Mouse (Mus musculus): ENCODE results near the gene Trim10. TPM values are rescaled to one million over a fixed set of nuclear protein-coding genes. Genes with fewer than 3 reads are reported as not detected.

The Trim10 gene
- polyA plus RNA-seq, 1 experiment from 2014 or later: 3.4 TPM

DNA sequence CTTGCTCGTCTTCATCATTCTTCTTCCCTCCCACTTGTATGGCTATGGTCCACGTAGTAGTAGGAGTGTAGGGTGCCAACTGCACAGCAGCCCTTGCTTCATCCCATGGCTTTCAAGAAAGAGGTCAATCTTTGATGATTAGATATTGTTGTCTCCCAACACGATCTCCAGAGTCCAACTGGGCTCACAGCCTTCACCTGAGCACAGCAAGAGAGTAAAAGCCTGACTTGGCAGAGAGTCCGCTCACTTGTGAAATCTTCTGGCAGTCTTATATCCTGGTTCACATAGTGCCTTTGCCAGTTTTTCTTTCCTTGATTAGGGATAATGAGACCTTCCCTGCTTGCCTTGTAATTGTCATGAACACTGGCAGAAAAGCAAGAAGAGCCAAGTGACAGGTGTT is 13.1 kb upstream of the Trim10 start:
- H3K4me3 ChIP-seq (ENCODE audit: low read depth, low read length): no peak overlapping the region
- H3K36me3 ChIP-seq (ENCODE audit: insufficient read depth): peaks cover 71% of the 10 kb centered on the region
- no peaks in the 10 kb centered on the region for H3K9me3 ChIP-seq (ENCODE audit: low read depth, low read length)
- DNase-seq (no peak), ATAC-seq (ENCODE audit: insufficient read depth) (no peak)
- WGBS: 89% methylated on average over 4 of the region's 4 CpGs
- no peaks in the 10 kb centered on the region for H3K4me1 ChIP-seq (ENCODE audit: insufficient read depth)
- no peak overlapping the region for H3K27ac ChIP-seq (ENCODE audit: low read depth)
- no peak overlapping the region for H3K9ac ChIP-seq
- no peaks in the 10 kb centered on the region for H3K27me3 ChIP-seq (ENCODE audit: insufficient read depth, low read length)
- H3K4me2 ChIP-seq: no peak overlapping the region
- TF ChIP-seq CTCF (IDR thresholded peaks at IDR 0.05; ENCODE audit: low read depth): no peak

DNA sequence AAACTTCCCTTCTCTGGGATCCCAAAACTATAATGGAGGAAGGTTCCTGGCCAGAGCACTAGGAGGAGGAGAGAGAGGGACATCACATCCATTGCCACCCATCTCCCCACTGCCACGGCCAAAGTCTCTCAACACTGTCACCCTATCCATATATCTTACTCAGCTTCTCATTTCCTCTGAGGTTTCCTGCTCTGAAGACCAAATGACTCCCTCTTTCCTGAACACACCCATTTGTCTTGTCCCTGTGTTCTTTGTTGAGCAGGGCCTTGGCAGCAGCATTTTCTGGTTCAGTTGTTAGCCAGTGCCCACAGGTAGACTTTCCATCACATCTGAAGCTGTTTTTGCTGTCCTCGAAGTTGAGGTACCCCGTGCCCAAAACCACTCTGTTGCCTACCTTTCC is 11.2 kb upstream of the Trim10 start:
- no peaks in the 10 kb centered on the region for H3K4me1 ChIP-seq (ENCODE audit: insufficient read depth)
- peaks cover 57% of the 10 kb centered on the region for H3K36me3 ChIP-seq (ENCODE audit: insufficient read depth)
- no peak overlapping the region for H3K9ac ChIP-seq
- H3K9me3 ChIP-seq (ENCODE audit: low read depth, low read length): no peaks in the 10 kb centered on the region
- ATAC-seq (ENCODE audit: insufficient read depth) (no peak), DNase-seq (no peak)
- no peak for TF ChIP-seq CTCF (IDR thresholded peaks at IDR 0.05; ENCODE audit: low read depth)
- H3K4me3 ChIP-seq (ENCODE audit: low read depth, low read length): no peak overlapping the region
- H3K27me3 ChIP-seq (ENCODE audit: insufficient read depth, low read length): no peaks in the 10 kb centered on the region
- no peak overlapping the region for H3K27ac ChIP-seq (ENCODE audit: low read depth)
- H3K4me2 ChIP-seq: no peak overlapping the region
- 91% methylated on average over 3 of the region's 3 CpGs for WGBS

DNA sequence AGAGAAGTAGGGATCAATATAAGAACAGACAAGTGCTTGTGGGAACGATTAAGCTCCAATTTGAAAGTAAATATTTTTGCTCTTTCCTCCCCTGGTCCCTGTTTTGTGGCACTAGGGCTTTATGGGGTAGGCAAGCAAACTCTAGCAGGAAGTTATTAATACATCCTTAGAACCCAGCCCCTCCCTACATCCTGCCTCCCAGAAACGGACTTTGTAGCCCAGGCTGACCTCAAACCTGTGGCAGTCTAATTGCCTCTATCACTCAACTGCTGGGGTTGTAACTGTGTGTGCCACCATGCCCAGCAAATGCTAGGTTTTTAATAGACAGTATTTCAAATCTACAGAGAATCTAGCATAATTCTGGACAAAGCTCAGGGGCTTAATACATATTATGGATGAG is 7.7 kb upstream of the Trim10 start:
- no peaks in the 10 kb centered on the region for H3K9me3 ChIP-seq (ENCODE audit: low read depth, low read length)
- H3K27ac ChIP-seq (ENCODE audit: low read depth): no peak overlapping the region
- no peak overlapping the region for H3K4me2 ChIP-seq
- peaks cover 6% of the 10 kb centered on the region for H3K27me3 ChIP-seq (ENCODE audit: insufficient read depth, low read length)
- no peak overlapping the region for H3K4me3 ChIP-seq (ENCODE audit: low read depth, low read length)
- DNase-seq (no peak), ATAC-seq (ENCODE audit: insufficient read depth) (no peak)
- H3K36me3 ChIP-seq (ENCODE audit: insufficient read depth): peaks cover 23% of the 10 kb centered on the region
- no peaks in the 10 kb centered on the region for H3K4me1 ChIP-seq (ENCODE audit: insufficient read depth)
- no peak overlapping the region for H3K9ac ChIP-seq
- WGBS: 39% methylated on average over 2 of the region's 2 CpGs
- TF ChIP-seq CTCF (IDR thresholded peaks at IDR 0.05; ENCODE audit: low read depth): no peak

DNA sequence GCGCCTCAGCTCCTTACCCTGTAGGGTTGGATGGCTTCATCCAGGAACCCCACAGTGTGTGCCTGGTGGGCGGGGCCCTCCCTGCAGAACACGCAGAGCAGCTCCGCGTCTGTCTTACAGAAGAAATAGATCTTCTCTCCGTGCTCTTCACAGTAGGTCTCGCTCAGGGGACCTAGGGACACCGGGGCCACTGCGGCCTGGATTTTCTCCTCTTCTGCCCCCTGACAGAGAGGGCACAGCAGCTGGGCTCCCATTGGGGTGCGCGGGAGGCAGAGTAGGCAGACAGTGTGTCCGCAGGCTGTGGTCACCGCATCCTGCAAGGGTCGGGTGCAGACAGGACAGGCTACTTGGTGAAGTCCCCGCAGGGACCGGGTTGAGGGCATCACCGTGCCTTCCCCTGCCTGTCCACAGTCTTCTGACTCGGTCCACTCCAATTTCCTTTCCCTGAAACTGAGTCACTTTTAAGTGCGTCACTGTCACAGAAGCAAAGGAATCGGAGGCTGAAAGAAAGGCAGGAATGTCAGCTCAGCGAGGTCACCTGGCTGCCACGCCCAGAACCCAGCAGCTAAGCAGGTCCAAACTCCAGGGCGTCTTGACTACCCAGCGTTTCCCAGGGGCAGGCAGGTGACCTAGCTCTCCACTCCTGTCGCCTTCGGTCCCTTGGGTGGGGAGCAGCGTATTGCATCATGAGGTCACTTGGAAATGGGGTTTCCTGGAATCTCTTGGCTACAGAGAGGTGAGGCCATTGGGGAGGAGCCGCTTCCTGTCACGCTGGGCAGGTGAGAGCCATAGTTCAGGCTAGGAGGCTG is 2.5 kb upstream of the Trim10 start, which contains the start of gene Trim15:
Gene Trim15 (minus strand): TSS at position 492 of the 809 bp plus-strand sequence.
- peak within 1 kb of the TSS; percentile 8; the same call in 1 of the 2 replicates for H3K4me3 ChIP-seq (ENCODE audit: low read depth, low read length)
- WGBS: 8% methylated on average over 29 of the region's 29 CpGs
- H3K27ac ChIP-seq (ENCODE audit: low read depth): no peak within 1 kb of the TSS
- peak; percentile 30 for DNase-seq
- peak; percentile 26; the same call in 1 of the 2 replicates for ATAC-seq (ENCODE audit: insufficient read depth)
- no peaks in the 10 kb centered on the region for H3K36me3 ChIP-seq (ENCODE audit: insufficient read depth)
- H3K4me2 ChIP-seq: peak within 1 kb of the TSS; percentile 45
- no peak for TF ChIP-seq CTCF (IDR thresholded peaks at IDR 0.05; ENCODE audit: low read depth)
- H3K9me3 ChIP-seq (ENCODE audit: low read depth, low read length): no peaks in the 10 kb centered on the region
- H3K9ac ChIP-seq: no peak within 1 kb of the TSS
- H3K4me1 ChIP-seq (ENCODE audit: insufficient read depth): no peaks in the 10 kb centered on the region
- peaks cover 14% of the 10 kb centered on the region for H3K27me3 ChIP-seq (ENCODE audit: insufficient read depth, low read length)

DNA sequence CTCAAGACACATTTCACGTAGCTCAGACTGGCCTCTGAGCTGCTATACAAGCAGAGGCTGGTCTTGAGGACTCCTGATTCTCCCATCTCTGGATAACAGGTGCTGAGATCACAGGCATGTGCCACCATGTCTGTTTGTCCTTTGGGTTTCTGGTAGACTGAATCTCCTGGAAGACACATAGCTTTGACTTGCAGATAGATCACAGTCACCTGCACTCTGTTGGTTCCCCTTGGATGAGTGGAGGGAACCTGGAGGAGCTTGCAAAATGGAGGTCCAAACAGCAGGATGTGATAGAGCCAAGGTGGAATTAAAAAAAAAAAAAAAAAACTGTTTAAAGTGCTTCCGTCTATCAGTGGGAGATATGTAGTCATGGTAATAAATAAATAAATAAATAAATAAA is 538 bp upstream of the Trim10 start:
- WGBS: 69% methylated on average over 2 of the region's 2 CpGs
- peaks cover 14% of the 10 kb centered on the region for H3K27me3 ChIP-seq (ENCODE audit: insufficient read depth, low read length)

GRCm38 (mm10) chr17:36869955-36870810 is 809 bp downstream of the Trim10 start:
- Histone ChIP-seq H3K36me3 (ENCODE audit: insufficient read depth) (no peaks in the 10 kb centered on the region), H3K27me3 (ENCODE audit: insufficient read depth, low read length) (peaks cover 14% of the 10 kb centered on the region), H3K4me1 (ENCODE audit: insufficient read depth) (no peaks in the 10 kb centered on the region), H3K9me3 (ENCODE audit: low read depth, low read length) (no peaks in the 10 kb centered on the region), H3K4me2 (0 out of 2 replicates have a peak overlapping the region, but pooled peaks have one; percentile 0), H3K27ac (ENCODE audit: low read depth) (no peak overlapping the region; the same call in 1 of the 2 replicates), H3K4me3 (ENCODE audit: low read depth, low read length) (peak overlapping the region; percentile 17; the same call in 1 of the 2 replicates), H3K9ac (peak overlapping the region; percentile 2; the same call in 1 of the 2 replicates)
- ATAC-seq (ENCODE audit: insufficient read depth) (0 out of 2 replicates have a peak, but pooled peaks have one; percentile 36), DNase-seq (peak; percentile 58)
- 59% methylated on average over 25 of the region's 25 CpGs for WGBS
- no peak for TF ChIP-seq CTCF (IDR thresholded peaks at IDR 0.05; ENCODE audit: low read depth)

More for the DNA sequence above, 538 bp upstream of the Trim10 start:
- no peak overlapping the region for H3K4me3 ChIP-seq (ENCODE audit: low read depth, low read length)
- no peak for TF ChIP-seq CTCF (IDR thresholded peaks at IDR 0.05; ENCODE audit: low read depth)
- no peak overlapping the region for H3K27ac ChIP-seq (ENCODE audit: low read depth)
- no peaks in the 10 kb centered on the region for H3K36me3 ChIP-seq (ENCODE audit: insufficient read depth)
- ATAC-seq (ENCODE audit: insufficient read depth) (no peak), DNase-seq (no peak)
- no peak overlapping the region for H3K4me2 ChIP-seq
- H3K4me1 ChIP-seq (ENCODE audit: insufficient read depth): no peaks in the 10 kb centered on the region
- H3K9ac ChIP-seq: no peak overlapping the region
- no peaks in the 10 kb centered on the region for H3K9me3 ChIP-seq (ENCODE audit: low read depth, low read length)

- Histone ChIP-seq H3K9ac (no peak overlapping the region), H3K4me1 (ENCODE audit: insufficient read depth) (no peaks in the 10 kb centered on the region), H3K27me3 (ENCODE audit: insufficient read depth, low read length) (no peaks in the 10 kb centered on the region), H3K36me3 (ENCODE audit: insufficient read depth) (no peaks in the 10 kb centered on the region), H3K4me3 (ENCODE audit: low read depth, low read length) (no peak overlapping the region), H3K4me2 (no peak overlapping the region), H3K9me3 (ENCODE audit: low read depth, low read length) (no peaks in the 10 kb centered on the region), H3K27ac (ENCODE audit: low read depth) (no peak overlapping the region)
- no peak for ATAC-seq (ENCODE audit: insufficient read depth)
- TF ChIP-seq CTCF (IDR thresholded peaks at IDR 0.05; ENCODE audit: low read depth): no peak
- WGBS: 36% methylated on average over 4 of the region's 4 CpGs
- DNase-seq: peak; percentile 37
Measured at GRCm38 (mm10) chr17:36874636-36875035, 5.3 kb downstream of the Trim10 start.

Data from lung, embryonic 14.5 days (tissue).